Mouse (Mus musculus): Measurements from ENCODE around the gene Sh3bp2.

GRCm38 (mm10) chr5:34549135-34549482 lies 23.5 kb downstream of the Sh3bp2 start:
- TF ChIP-seq CTCF (IDR thresholded peaks at IDR 0.05; ENCODE audit: borderline replicate concordance, control insufficient read depth, extremely low read depth, insufficient read depth, low read length, poor library complexity) (no peak), POLR2A (IDR thresholded peaks at IDR 0.05; ENCODE audit: control insufficient read depth, extremely low read depth, insufficient read depth, low read length, poor library complexity) (no peak)

All from thymus, adult 2 months (tissue).